Mouse (Mus musculus) C2C12 (cell line): Measurements from ENCODE around the gene Gpr62.

Source experiments
- CTCF ChIP-seq: IDR thresholded peaks from one replicate; pipeline ENCODE4 v1.5.1; 2011; ENCODE audit not compliant: control insufficient read depth, insufficient read depth, insufficient read length
- FOSL1 ChIP-seq: IDR thresholded peaks from one replicate; pipeline ENCODE4 v1.8.0; 2011; ENCODE audit warnings: mild to moderate bottlenecking, low read length; ENCODE audit not compliant: poor library complexity, insufficient read depth, severe bottlenecking
- MAX ChIP-seq: IDR thresholded peaks from one replicate; pipeline ENCODE4 v1.6.1; 2011; ENCODE audit warnings: mild to moderate bottlenecking, control low read depth

DNA sequence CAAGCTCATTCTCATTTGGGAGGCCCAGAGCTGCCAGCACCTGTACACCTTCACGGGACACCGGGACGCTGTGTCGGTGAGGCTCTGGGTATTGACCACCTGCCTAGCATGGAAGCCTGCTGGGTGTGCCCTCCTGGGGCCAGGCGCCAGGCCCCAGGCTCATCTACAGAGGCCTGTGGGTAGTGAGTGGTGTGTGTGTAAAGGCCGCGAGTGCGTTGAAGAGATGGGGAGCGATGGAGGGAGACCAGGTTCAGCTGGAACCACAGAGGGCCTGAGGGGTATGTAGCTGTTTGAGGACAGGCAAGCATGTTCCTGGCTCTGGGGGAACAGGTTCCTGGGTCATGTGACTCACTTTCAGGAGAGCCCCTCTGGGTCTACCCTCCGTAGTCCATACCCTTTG lies 17.4 kb upstream of the Gpr62 start:
- TF ChIP-seq CTCF (no peak), MAX (no peak), FOSL1 (no peak)
